Mouse (Mus musculus) cerebellum, adult 9-10 months (tissue): ENCODE results near the gene Pdk1.
"Not testable (repeated sequence)": the region's sequence is repeated elsewhere in the genome, so short reads cannot be mapped to it uniquely, and the experiment has no call there.

ENCODE experiments used
- DNase-seq: peaks from one replicate; pipeline ENCODE4 v3.0.0; 2022

Pdk1 gene

GRCm38 (mm10) chr2:71874836-71875235 is 1.8 kb downstream of the Pdk1 start:
- no peak for DNase-seq

- DNase-seq, result no peak
These were observed 4.8 kb downstream of the Pdk1 start for GRCm38 (mm10) chr2:71877865-71878264.

GRCm38 (mm10) chr2:71878441-71878840 is 5.4 kb downstream of the Pdk1 start:
- DNase-seq, result no peak

GRCm38 (mm10) chr2:71878943-71879342 is 5.9 kb downstream of the Pdk1 start:
- DNase-seq, result no peak

- DNase-seq, result no peak
These were observed 10.1 kb downstream of the Pdk1 start for GRCm38 (mm10) chr2:71882914-71883651.

- DNase-seq, result no peak
These were observed 14.2 kb downstream of the Pdk1 start for GRCm38 (mm10) chr2:71887269-71887668.

- no peak for DNase-seq
These were observed 15.4 kb downstream of the Pdk1 start for GRCm38 (mm10) chr2:71888437-71888836.

GRCm38 (mm10) chr2:71891536-71891935 is 18.5 kb downstream of the Pdk1 start:
- no peak for DNase-seq

- no peak for DNase-seq
These were observed 19.8 kb downstream of the Pdk1 start for GRCm38 (mm10) chr2:71892741-71893349.

GRCm38 (mm10) chr2:71895596-71896286 is 22.7 kb downstream of the Pdk1 start:
- DNase-seq, result no peak

- no peak for DNase-seq
These were observed 24.4 kb downstream of the Pdk1 start for GRCm38 (mm10) chr2:71897420-71897819.

- DNase-seq, result peak; percentile 58
These were observed 25.4 kb downstream of the Pdk1 start for GRCm38 (mm10) chr2:71898335-71898856.

GRCm38 (mm10) chr2:71899886-71900285 is 26.9 kb downstream of the Pdk1 start:
- no peak for DNase-seq

- no peak for DNase-seq
These were observed 32.1 kb downstream of the Pdk1 start for GRCm38 (mm10) chr2:71905154-71905553.

GRCm38 (mm10) chr2:71906356-71906755 is 33.3 kb downstream of the Pdk1 start:
- DNase-seq, result not testable (repeated sequence)

GRCm38 (mm10) chr2:71913911-71914310 is 40.9 kb downstream of the Pdk1 start:
- DNase-seq, result no peak

- DNase-seq, result peak; percentile 74
These were observed 46.2 kb downstream of the Pdk1 start for GRCm38 (mm10) chr2:71919227-71919647.

GRCm38 (mm10) chr2:71924931-71925330 is 51.9 kb downstream of the Pdk1 start:
- not testable (repeated sequence) for DNase-seq

- no peak for DNase-seq
These were observed 61.0 kb downstream of the Pdk1 start for GRCm38 (mm10) chr2:71934046-71934445.

- no peak for DNase-seq
These were observed 63.7 kb downstream of the Pdk1 start for GRCm38 (mm10) chr2:71936711-71937110.

- DNase-seq, result no peak
These were observed 64.8 kb downstream of the Pdk1 start for GRCm38 (mm10) chr2:71937649-71938308.

- DNase-seq, result no peak
These were observed 65.8 kb downstream of the Pdk1 start for GRCm38 (mm10) chr2:71938716-71939393.
